Mouse (Mus musculus): Measurements from ENCODE around the gene Pycard. TPM values are rescaled to one million over a fixed set of nuclear protein-coding genes. Genes with fewer than 3 reads are reported as not detected.
"Not testable (repeated sequence)": the region's sequence is repeated elsewhere in the genome, so short reads cannot be mapped to it uniquely, and the experiment has no call there.

The Pycard gene
- polyA plus RNA-seq, 1 experiment from 2014 or later: 78.6 TPM

DNA sequence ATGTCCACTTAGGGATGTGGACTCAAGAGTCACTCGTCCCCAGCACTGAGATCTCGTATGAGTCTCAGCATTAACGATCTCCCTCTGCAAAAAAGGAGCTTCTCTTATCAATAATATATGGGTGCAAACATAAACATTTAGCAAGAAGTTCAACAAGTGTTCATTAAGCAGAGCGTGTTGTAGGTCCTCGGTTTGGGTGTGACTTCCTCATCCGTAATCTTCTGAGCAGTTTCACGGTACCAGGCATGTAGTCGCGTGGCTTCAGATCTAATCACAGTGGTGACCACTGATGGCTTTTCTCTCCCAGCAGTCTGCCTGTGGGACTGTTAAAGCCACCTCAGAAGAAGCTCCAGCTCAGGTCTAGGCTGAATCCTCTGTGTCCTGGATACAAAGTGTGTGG, 30.7 kb upstream of the Pycard start:
- Histone ChIP-seq H3K9ac (ENCODE audit: low read depth, low read length) (no peak overlapping the region), H3K4me1 (ENCODE audit: control insufficient read depth, insufficient read depth, low read length) (no peaks in the 10 kb centered on the region), H3K36me3 (ENCODE audit: control insufficient read depth, insufficient read depth, low read length) (no peaks in the 10 kb centered on the region), H3K27me3 (replicated peaks; ENCODE audit: control insufficient read depth, insufficient read depth, low read length) (no peaks in the 10 kb centered on the region), H3K4me3 (ENCODE audit: low read depth, low read length) (no peak overlapping the region), H3K9me3 (ENCODE audit: control insufficient read depth, low read length) (no peaks in the 10 kb centered on the region), H3K4me2 (ENCODE audit: low read depth, low read length) (no peak overlapping the region), H3K27ac (replicated peaks; ENCODE audit: low read depth, low read length) (no peak overlapping the region)
- WGBS: 92% methylated on average over 9 of the region's 9 CpGs
- ATAC-seq (ENCODE audit: low read depth) (no peak), DNase-seq (ENCODE audit: low spot score) (no peak)

DNA sequence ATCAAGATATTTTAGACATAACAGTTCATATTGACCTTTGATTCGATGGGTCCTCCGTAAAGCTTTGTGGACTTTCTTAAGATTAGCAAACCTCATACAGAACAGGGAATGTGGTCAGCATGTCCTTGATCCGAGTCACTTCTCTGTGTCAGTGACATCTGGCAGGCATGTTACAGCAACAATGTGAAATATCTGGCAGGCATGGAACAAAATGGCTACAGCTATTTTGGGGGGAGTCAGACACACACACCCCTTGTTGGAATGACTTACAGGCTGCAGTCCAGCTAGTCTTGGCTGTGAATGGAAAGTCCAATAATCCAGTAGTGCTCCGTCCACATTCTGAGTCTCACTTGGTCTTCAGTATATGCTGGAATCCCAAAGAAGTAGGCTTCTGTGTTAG, 29.9 kb upstream of the Pycard start:
- Histone ChIP-seq H3K27ac (replicated peaks; ENCODE audit: low read depth, low read length) (no peak overlapping the region), H3K9me3 (ENCODE audit: control insufficient read depth, low read length) (no peaks in the 10 kb centered on the region), H3K36me3 (ENCODE audit: control insufficient read depth, insufficient read depth, low read length) (no peaks in the 10 kb centered on the region), H3K4me1 (ENCODE audit: control insufficient read depth, insufficient read depth, low read length) (no peaks in the 10 kb centered on the region), H3K4me2 (ENCODE audit: low read depth, low read length) (no peak overlapping the region), H3K27me3 (replicated peaks; ENCODE audit: control insufficient read depth, insufficient read depth, low read length) (no peaks in the 10 kb centered on the region), H3K4me3 (ENCODE audit: low read depth, low read length) (no peak overlapping the region), H3K9ac (ENCODE audit: low read depth, low read length) (no peak overlapping the region)
- WGBS: 92% methylated on average over 4 of the region's 4 CpGs
- ATAC-seq (ENCODE audit: low read depth) (no peak), DNase-seq (ENCODE audit: low spot score) (no peak)

DNA sequence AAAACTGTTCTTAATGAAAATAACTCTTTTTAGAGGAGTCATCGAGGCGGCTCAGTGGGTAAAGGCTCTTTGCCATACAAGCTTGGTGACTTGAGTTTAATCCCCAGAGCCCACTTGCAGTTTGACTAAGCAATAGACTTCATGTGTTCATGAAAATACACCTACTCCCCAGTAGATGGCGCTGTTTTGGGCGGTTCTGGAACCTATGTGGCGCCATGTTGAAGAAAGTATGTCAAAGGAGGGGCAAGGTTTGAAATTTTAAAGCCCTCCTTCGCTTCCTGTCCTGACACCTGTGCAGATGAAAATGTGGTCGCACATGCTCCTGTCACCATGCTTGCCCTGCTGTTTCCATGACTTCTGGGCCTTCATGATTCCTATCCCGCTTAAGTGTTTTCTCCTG, 29.3 kb upstream of the Pycard start:
- DNase-seq (ENCODE audit: low spot score): no peak
- WGBS: 61% methylated on average over 8 of the region's 8 CpGs
- H3K9me3 ChIP-seq (ENCODE audit: control insufficient read depth, low read length): no peaks in the 10 kb centered on the region
- H3K4me1 ChIP-seq (ENCODE audit: control insufficient read depth, insufficient read depth, low read length): no peaks in the 10 kb centered on the region
- H3K27ac ChIP-seq (replicated peaks; ENCODE audit: low read depth, low read length): no peak overlapping the region
- H3K36me3 ChIP-seq (ENCODE audit: control insufficient read depth, insufficient read depth, low read length): no peaks in the 10 kb centered on the region
- H3K27me3 ChIP-seq (replicated peaks; ENCODE audit: control insufficient read depth, insufficient read depth, low read length): no peaks in the 10 kb centered on the region
- no peak overlapping the region for H3K4me3 ChIP-seq (ENCODE audit: low read depth, low read length)
- no peak for ATAC-seq (ENCODE audit: low read depth)
- no peak overlapping the region for H3K4me2 ChIP-seq (ENCODE audit: low read depth, low read length)
- no peak overlapping the region for H3K9ac ChIP-seq (ENCODE audit: low read depth, low read length)

DNA sequence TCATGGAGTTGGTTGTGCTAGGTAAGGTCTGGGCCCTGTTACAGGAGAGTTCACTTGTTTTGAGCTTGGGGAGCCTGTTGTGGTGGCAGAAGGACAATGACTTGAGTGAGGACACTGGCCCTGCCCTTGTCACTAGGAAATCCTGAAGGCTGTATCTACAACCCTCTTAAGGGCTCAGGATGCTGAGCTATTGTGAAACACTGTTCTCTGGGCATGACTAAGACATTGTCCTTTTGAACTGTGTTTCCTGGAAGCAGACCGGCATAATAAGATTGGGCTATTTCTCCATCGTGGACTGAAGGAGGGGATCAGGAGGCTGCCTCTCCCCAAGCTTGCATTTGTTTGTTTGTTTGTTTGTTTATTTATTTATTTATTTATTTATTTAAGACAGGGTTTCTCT, 25.5 kb upstream of the Pycard start:
- H3K27me3 ChIP-seq (replicated peaks; ENCODE audit: control insufficient read depth, insufficient read depth, low read length): no peaks in the 10 kb centered on the region
- H3K4me2 ChIP-seq (ENCODE audit: low read depth, low read length): no peak overlapping the region
- no peak for ATAC-seq (ENCODE audit: low read depth)
- H3K9me3 ChIP-seq (ENCODE audit: control insufficient read depth, low read length): no peaks in the 10 kb centered on the region
- H3K4me1 ChIP-seq (ENCODE audit: control insufficient read depth, insufficient read depth, low read length): no peaks in the 10 kb centered on the region
- WGBS: 76% methylated on average over 2 of the region's 2 CpGs
- no peak overlapping the region for H3K9ac ChIP-seq (ENCODE audit: low read depth, low read length)
- DNase-seq (ENCODE audit: low spot score): no peak
- H3K27ac ChIP-seq (replicated peaks; ENCODE audit: low read depth, low read length): no peak overlapping the region
- H3K36me3 ChIP-seq (ENCODE audit: control insufficient read depth, insufficient read depth, low read length): no peaks in the 10 kb centered on the region
- H3K4me3 ChIP-seq (ENCODE audit: low read depth, low read length): no peak overlapping the region

DNA sequence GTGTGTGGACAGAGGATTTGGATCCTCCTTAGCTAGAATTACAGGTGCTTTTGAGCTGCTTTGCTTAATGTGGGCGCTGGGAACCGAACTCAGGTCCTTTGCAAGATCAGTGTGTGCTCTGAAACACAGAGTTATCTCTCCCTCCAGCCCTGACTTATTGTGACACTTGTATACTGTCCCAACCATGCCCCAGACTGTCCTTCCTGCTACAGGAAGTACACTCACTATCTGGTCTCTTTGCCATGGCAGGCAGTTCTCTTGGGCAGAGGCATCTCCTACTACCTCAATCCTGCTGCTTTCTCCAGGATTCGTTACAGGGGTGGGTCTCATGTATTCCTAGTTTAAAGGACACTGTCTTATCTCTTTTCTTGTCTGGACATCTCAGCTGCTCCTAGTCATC, 24.6 kb upstream of the Pycard start:
- no peak for ATAC-seq (ENCODE audit: low read depth)

DNA sequence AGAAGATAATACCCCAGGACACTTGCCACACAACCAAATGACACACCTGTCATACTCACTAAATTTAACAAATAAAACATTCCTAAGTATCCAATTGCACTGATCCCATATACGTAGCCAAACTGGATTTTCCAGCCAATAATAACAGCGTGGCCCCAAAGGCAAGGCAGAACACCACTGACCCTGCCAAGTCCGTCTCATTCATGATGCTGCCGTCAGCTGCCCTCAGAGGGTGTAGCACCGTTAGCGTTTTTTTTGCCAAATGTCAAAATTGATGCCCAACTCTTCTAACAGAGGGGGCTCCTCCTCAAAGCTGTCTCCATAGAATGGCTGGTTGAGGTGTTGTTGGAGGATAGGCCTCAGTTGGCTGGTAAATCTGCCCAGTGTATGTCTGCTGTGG, 23.0 kb upstream of the Pycard start:
- H3K4me3 ChIP-seq (ENCODE audit: low read depth, low read length): no peak overlapping the region
- 73% methylated on average over 6 of the region's 6 CpGs for WGBS
- no peaks in the 10 kb centered on the region for H3K36me3 ChIP-seq (ENCODE audit: control insufficient read depth, insufficient read depth, low read length)
- H3K4me1 ChIP-seq (ENCODE audit: control insufficient read depth, insufficient read depth, low read length): no peaks in the 10 kb centered on the region
- H3K4me2 ChIP-seq (ENCODE audit: low read depth, low read length): no peak overlapping the region
- H3K27ac ChIP-seq (replicated peaks; ENCODE audit: low read depth, low read length): no peak overlapping the region
- peak; percentile 18; the same call in 1 of the 2 replicates for ATAC-seq (ENCODE audit: low read depth)
- no peaks in the 10 kb centered on the region for H3K27me3 ChIP-seq (replicated peaks; ENCODE audit: control insufficient read depth, insufficient read depth, low read length)
- DNase-seq (ENCODE audit: low spot score): peak; percentile 31
- H3K9ac ChIP-seq (ENCODE audit: low read depth, low read length): no peak overlapping the region
- no peaks in the 10 kb centered on the region for H3K9me3 ChIP-seq (ENCODE audit: control insufficient read depth, low read length)

More for the DNA sequence above, 24.6 kb upstream of the Pycard start:
- H3K4me1 ChIP-seq (ENCODE audit: control insufficient read depth, insufficient read depth, low read length): no peaks in the 10 kb centered on the region
- no peaks in the 10 kb centered on the region for H3K36me3 ChIP-seq (ENCODE audit: control insufficient read depth, insufficient read depth, low read length)
- no peak overlapping the region for H3K4me2 ChIP-seq (ENCODE audit: low read depth, low read length)
- H3K9me3 ChIP-seq (ENCODE audit: control insufficient read depth, low read length): no peaks in the 10 kb centered on the region
- H3K27ac ChIP-seq (replicated peaks; ENCODE audit: low read depth, low read length): no peak overlapping the region
- no peaks in the 10 kb centered on the region for H3K27me3 ChIP-seq (replicated peaks; ENCODE audit: control insufficient read depth, insufficient read depth, low read length)
- no peak overlapping the region for H3K9ac ChIP-seq (ENCODE audit: low read depth, low read length)
- no peak overlapping the region for H3K4me3 ChIP-seq (ENCODE audit: low read depth, low read length)
- WGBS: 89% methylated on average over 3 of the region's 3 CpGs
- DNase-seq (ENCODE audit: low spot score): no peak

DNA sequence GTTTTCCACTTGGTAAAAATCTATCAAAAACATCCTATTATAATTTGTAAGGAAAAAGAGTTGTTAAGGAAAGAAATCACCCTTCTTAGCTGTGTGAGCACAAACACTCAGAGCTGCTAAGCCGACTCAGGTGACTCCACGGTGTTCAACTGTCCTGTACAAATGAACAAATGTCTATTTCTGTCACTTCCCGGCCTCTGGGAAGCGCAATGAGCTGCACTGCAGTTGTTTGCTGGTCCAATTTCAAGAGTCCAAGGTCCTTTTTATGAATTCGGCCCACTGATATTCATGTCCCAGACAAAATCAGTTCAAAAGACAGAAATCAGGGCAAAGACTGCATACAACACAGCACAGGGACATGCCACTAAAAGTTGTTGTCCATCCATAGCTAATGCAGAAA, 22.5 kb upstream of the Pycard start:
- ATAC-seq (ENCODE audit: low read depth); H3K27me3 ChIP-seq (replicated peaks; ENCODE audit: control insufficient read depth, insufficient read depth, low read length); DNase-seq (ENCODE audit: low spot score); H3K9me3 ChIP-seq (ENCODE audit: control insufficient read depth, low read length); H3K4me1 ChIP-seq (ENCODE audit: control insufficient read depth, insufficient read depth, low read length); H3K4me2 ChIP-seq (ENCODE audit: low read depth, low read length); H3K36me3 ChIP-seq (ENCODE audit: control insufficient read depth, insufficient read depth, low read length); H3K9ac ChIP-seq (ENCODE audit: low read depth, low read length); H3K4me3 ChIP-seq (ENCODE audit: low read depth, low read length): not testable (repeated sequence)
- WGBS: 74% methylated on average over 5 of the region's 5 CpGs
- 0 out of 2 replicates have a peak overlapping the region, but pooled peaks have one; percentile 15 for H3K27ac ChIP-seq (replicated peaks; ENCODE audit: low read depth, low read length)

DNA sequence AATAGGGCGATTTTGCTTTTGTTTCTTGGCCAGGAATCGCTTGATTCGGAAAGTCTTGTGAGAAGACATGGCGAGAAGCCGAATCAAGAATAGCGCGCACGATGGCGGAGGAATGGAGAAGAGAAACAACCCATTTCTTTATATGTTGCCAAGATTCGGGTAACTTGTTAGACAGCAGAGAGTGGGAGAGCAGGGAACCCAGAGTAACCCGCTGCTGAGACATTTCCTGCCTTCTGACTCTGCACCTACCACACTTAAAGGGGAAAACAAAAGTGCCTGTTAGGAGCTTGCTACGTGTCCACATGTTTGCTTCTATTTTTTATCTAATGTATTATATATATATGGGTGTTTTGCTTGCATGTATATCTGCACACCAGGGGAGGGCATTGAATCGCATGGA, 19.4 kb upstream of the Pycard start:
- no peak for DNase-seq (ENCODE audit: low spot score)
- H3K9me3 ChIP-seq (ENCODE audit: control insufficient read depth, low read length): no peaks in the 10 kb centered on the region
- H3K27me3 ChIP-seq (replicated peaks; ENCODE audit: control insufficient read depth, insufficient read depth, low read length): no peaks in the 10 kb centered on the region
- no peak for ATAC-seq (ENCODE audit: low read depth)
- H3K9ac ChIP-seq (ENCODE audit: low read depth, low read length): no peak overlapping the region
- WGBS: 91% methylated on average over 13 of the region's 13 CpGs
- no peaks in the 10 kb centered on the region for H3K4me1 ChIP-seq (ENCODE audit: control insufficient read depth, insufficient read depth, low read length)
- H3K27ac ChIP-seq (replicated peaks; ENCODE audit: low read depth, low read length): no peak overlapping the region
- no peaks in the 10 kb centered on the region for H3K36me3 ChIP-seq (ENCODE audit: control insufficient read depth, insufficient read depth, low read length)
- H3K4me2 ChIP-seq (ENCODE audit: low read depth, low read length): no peak overlapping the region
- H3K4me3 ChIP-seq (ENCODE audit: low read depth, low read length): no peak overlapping the region

DNA sequence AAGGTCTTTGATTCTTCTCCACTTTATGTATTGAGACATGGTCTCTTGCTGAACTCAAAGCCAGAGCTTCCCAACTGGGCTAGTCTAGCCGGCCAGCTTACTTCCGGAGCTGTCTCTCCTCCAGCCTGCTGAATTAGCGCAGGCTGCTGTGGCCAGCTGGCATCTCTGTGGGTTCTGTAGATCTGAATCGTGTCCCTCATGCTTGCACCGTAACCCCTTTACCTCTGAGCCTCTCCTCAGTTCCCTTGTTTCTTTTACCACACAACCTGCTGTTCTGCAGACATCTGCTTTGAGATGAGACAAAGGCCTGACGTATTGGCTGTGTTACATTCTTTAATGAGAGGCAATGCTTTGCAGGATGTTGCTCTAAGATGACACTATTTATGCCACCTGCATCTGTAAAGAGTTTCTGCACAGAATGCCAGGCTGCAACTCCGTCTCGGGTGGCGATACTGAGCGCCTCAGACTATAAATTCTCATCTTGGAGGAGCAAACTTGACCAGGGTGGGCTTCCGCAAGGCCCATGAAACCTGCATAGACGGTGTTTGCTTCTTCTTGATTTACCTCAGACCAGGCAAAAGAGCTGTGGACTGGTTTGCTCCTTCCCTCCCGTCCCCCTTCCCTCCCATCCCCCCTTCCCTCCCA, 18.6 kb upstream of the Pycard start:
- DNase-seq (ENCODE audit: low spot score) (no peak), ATAC-seq (ENCODE audit: low read depth) (no peak)
- Histone ChIP-seq H3K27ac (replicated peaks; ENCODE audit: low read depth, low read length) (no peak overlapping the region), H3K27me3 (replicated peaks; ENCODE audit: control insufficient read depth, insufficient read depth, low read length) (no peaks in the 10 kb centered on the region), H3K9ac (ENCODE audit: low read depth, low read length) (no peak overlapping the region), H3K4me1 (ENCODE audit: control insufficient read depth, insufficient read depth, low read length) (no peaks in the 10 kb centered on the region), H3K4me2 (ENCODE audit: low read depth, low read length) (no peak overlapping the region), H3K9me3 (ENCODE audit: control insufficient read depth, low read length) (no peaks in the 10 kb centered on the region), H3K36me3 (ENCODE audit: control insufficient read depth, insufficient read depth, low read length) (no peaks in the 10 kb centered on the region), H3K4me3 (ENCODE audit: low read depth, low read length) (no peak overlapping the region)
- 72% methylated on average over 13 of the region's 13 CpGs for WGBS

All from embryonic facial prominence, embryonic 14.5 days (tissue).